Mouse (Mus musculus) heart, postnatal 0 days (tissue): ENCODE measurements around the gene Zfp853.

ENCODE experiments used
- CTCF ChIP-seq: IDR thresholded peaks from 2 replicates; pipeline ENCODE4 v1.5.1; 2016; ENCODE audit warnings: antibody characterized with exemption, control low read depth, low read depth
- EP300 ChIP-seq: IDR thresholded peaks from 2 replicates; pipeline ENCODE4 v1.6.1; 2016; ENCODE audit warnings: antibody characterized with exemption, low read depth

DNA sequence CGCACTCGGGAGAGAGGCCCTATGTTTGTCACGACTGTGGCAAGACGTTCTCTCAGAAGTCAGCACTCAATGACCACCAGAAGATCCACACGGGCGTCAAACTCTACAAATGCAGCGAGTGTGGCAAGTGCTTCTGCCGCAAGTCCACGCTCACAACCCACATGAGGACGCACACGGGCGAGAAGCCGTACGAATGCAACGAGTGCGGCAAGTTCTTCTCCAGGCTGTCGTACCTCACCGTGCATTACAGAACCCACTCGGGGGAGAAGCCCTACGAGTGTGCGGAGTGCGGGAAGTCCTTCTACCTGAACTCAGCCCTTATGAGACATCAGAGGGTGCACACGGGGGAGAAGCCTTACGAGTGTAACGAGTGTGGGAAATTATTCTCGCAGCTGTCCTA is 48.5 kb downstream of the Zfp853 start:
- TF ChIP-seq EP300: no peak
- TF ChIP-seq CTCF: no peak
